Mouse (Mus musculus): ENCODE results near the gene Zfand3.

Zfand3 gene

GRCm38 (mm10) chr17:30105369-30105768 lies 100.8 kb downstream of the Zfand3 start:
- no peak for DNase-seq (ENCODE audit: low read depth)

- DNase-seq (ENCODE audit: low read depth), result no peak
Measured at GRCm38 (mm10) chr17:30110678-30111077, 106.1 kb downstream of the Zfand3 start.

GRCm38 (mm10) chr17:30111556-30111955 lies 107.0 kb downstream of the Zfand3 start:
- no peak for DNase-seq (ENCODE audit: low read depth)

GRCm38 (mm10) chr17:30112080-30112479 lies 107.5 kb downstream of the Zfand3 start:
- no peak for DNase-seq (ENCODE audit: low read depth)

- DNase-seq (ENCODE audit: low read depth), result peak; percentile 38
Measured at GRCm38 (mm10) chr17:30112555-30113305, 108.2 kb downstream of the Zfand3 start.

GRCm38 (mm10) chr17:30114761-30115160 lies 110.2 kb downstream of the Zfand3 start:
- no peak for DNase-seq (ENCODE audit: low read depth)

GRCm38 (mm10) chr17:30116226-30116625 lies 111.7 kb downstream of the Zfand3 start:
- DNase-seq (ENCODE audit: low read depth), result no peak

GRCm38 (mm10) chr17:30118036-30118435 lies 113.5 kb downstream of the Zfand3 start:
- no peak for DNase-seq (ENCODE audit: low read depth)

GRCm38 (mm10) chr17:30122278-30122677 lies 117.7 kb downstream of the Zfand3 start:
- DNase-seq (ENCODE audit: low read depth), result peak; percentile 34

- no peak for DNase-seq (ENCODE audit: low read depth)
Measured at GRCm38 (mm10) chr17:30128456-30128855, 123.9 kb downstream of the Zfand3 start.

GRCm38 (mm10) chr17:30129220-30129619 lies 124.7 kb downstream of the Zfand3 start:
- no peak for DNase-seq (ENCODE audit: low read depth)

GRCm38 (mm10) chr17:30130326-30130725 lies 125.8 kb downstream of the Zfand3 start:
- DNase-seq (ENCODE audit: low read depth), result no peak

- DNase-seq (ENCODE audit: low read depth), result no peak
Measured at GRCm38 (mm10) chr17:30133641-30134040, 129.1 kb downstream of the Zfand3 start.

- DNase-seq (ENCODE audit: low read depth), result no peak
Measured at GRCm38 (mm10) chr17:30134955-30135735, 130.6 kb downstream of the Zfand3 start.

- DNase-seq (ENCODE audit: low read depth), result no peak
Measured at GRCm38 (mm10) chr17:30135890-30136289, 131.4 kb downstream of the Zfand3 start.

- no peak for DNase-seq (ENCODE audit: low read depth)
Measured at GRCm38 (mm10) chr17:30136684-30137083, 132.2 kb downstream of the Zfand3 start.

GRCm38 (mm10) chr17:30137115-30137514 lies 132.6 kb downstream of the Zfand3 start:
- DNase-seq (ENCODE audit: low read depth), result no peak

GRCm38 (mm10) chr17:30144114-30144513 lies 139.6 kb downstream of the Zfand3 start:
- DNase-seq (ENCODE audit: low read depth), result no peak

GRCm38 (mm10) chr17:30145596-30146149 lies 141.1 kb downstream of the Zfand3 start:
- no peak for DNase-seq (ENCODE audit: low read depth)

GRCm38 (mm10) chr17:30146555-30146954 lies 142.0 kb downstream of the Zfand3 start:
- DNase-seq (ENCODE audit: low read depth), result no peak

GRCm38 (mm10) chr17:30147897-30148296 lies 143.4 kb downstream of the Zfand3 start:
- no peak for DNase-seq (ENCODE audit: low read depth)

- no peak for DNase-seq (ENCODE audit: low read depth)
Measured at GRCm38 (mm10) chr17:30148320-30148719, 143.8 kb downstream of the Zfand3 start.

GRCm38 (mm10) chr17:30149911-30150310 lies 145.4 kb downstream of the Zfand3 start:
- no peak for DNase-seq (ENCODE audit: low read depth)

Measured in c-Kit-positive CD71-positive TER-119-negative erythroid progenitor cells, embryonic 14.5 days (primary cell).